In genomic region chr15:80158707-80159090, GRCm38 (mm10) we compare ENCODE assay signal across 11 mouse cellular contexts. TPM values are rescaled to one million over a fixed set of nuclear protein-coding genes. Genes with fewer than 3 reads are reported as not detected.
DNase-seq lines count a peak whose midpoint lies in the region; ATAC-seq lines count a peak whose summit lies in the region.
"Had no signal": no experiment of that assay in that cellular context is flagged by ENCODE, and none has a peak within 500 bp of the region (broad histone marks: within the 10 kb centered on the region; RNA-seq: fewer than 3 reads in every experiment).

No protein-coding gene starts in this region.

- no peak for DNase-seq in hindbrain, embryonic 11.5 days (ENCODE audit: low spot score)
- no peak for DNase-seq in hindbrain, embryonic 14.5 days (ENCODE audit: low spot score)
- DNase-seq in 3134 (ENCODE audit: extremely low read depth, insufficient read length, low spot score), result peak; percentile 46
- DNase-seq in embryonic facial prominence, embryonic 10.5 days (ENCODE audit: low spot score), result peak; percentile 20
- no peak for DNase-seq in urinary bladder, adult 18-20 months (ENCODE audit: low spot score in 2 of 2)
- no peak for DNase-seq in layer of hippocampus, postnatal 14 days (ENCODE audit: low spot score in 2 of 2)
- DNase-seq: cerebellum, adult 8-10 months; thymus, adult 2 months had no signal

- peaks cover 17% of the 10 kb centered on the region for H3K36me3 ChIP-seq in hindbrain, embryonic 11.5 days (ENCODE audit: control insufficient read depth, insufficient read depth, low read length)
- peaks cover 84% of the 10 kb centered on the region for H3K36me3 ChIP-seq in hindbrain, embryonic 14.5 days (replicated peaks; ENCODE audit: control insufficient read depth, insufficient read depth)
- peaks cover 98% of the 10 kb centered on the region for H3K36me3 ChIP-seq in embryonic facial prominence, embryonic 10.5 days (replicated peaks)
- H3K36me3 ChIP-seq in limb, embryonic 15.5 days, result peaks cover 94% of the 10 kb centered on the region

- H3K4me2 ChIP-seq in hindbrain, embryonic 11.5 days (replicated peaks; ENCODE audit: low read depth, low read length), result no peak overlapping the region
- H3K4me2 ChIP-seq in hindbrain, embryonic 14.5 days (replicated peaks), result no peak overlapping the region
- H3K4me2 ChIP-seq in limb, embryonic 15.5 days, result no peak overlapping the region

- H3K4me1 ChIP-seq in hindbrain, embryonic 11.5 days (replicated peaks; ENCODE audit: control insufficient read depth, insufficient read depth, low read length), result 0 out of 2 replicates have a peak, but pooled peaks cover 3% of the 10 kb centered on the region
- no peaks in the 10 kb centered on the region for H3K4me1 ChIP-seq in hindbrain, embryonic 14.5 days (replicated peaks; ENCODE audit: control insufficient read depth, insufficient read depth, low read length)
- H3K4me1 ChIP-seq in embryonic facial prominence, embryonic 10.5 days, result peaks cover 50% of the 10 kb centered on the region
- H3K4me1 ChIP-seq in limb, embryonic 15.5 days, result peaks cover 23% of the 10 kb centered on the region

- H3K27ac ChIP-seq in hindbrain, embryonic 11.5 days (ENCODE audit: low read depth, low read length), result 0 out of 2 replicates have a peak overlapping the region, but pooled peaks have one; percentile 1
- H3K27ac ChIP-seq in hindbrain, embryonic 14.5 days, result no peak overlapping the region
- H3K27ac ChIP-seq in embryonic facial prominence, embryonic 10.5 days (replicated peaks), result peak overlapping the region; percentile 87
- peak overlapping the region; percentile 72 for H3K27ac ChIP-seq in limb, embryonic 15.5 days

- no peak for ATAC-seq in hindbrain, embryonic 11.5 days (ENCODE audit: low FRiP score)
- no peak for ATAC-seq in hindbrain, embryonic 14.5 days (ENCODE audit: low FRiP score)
- no peak for ATAC-seq in limb, embryonic 15.5 days (ENCODE audit: insufficient number of reproducible peaks, low FRiP score, low TSS enrichment, low read depth)

- WGBS in hindbrain, embryonic 11.5 days, result 54% methylated on average over 4 of the region's 4 CpGs
- 58% methylated on average over 4 of the region's 4 CpGs for WGBS in hindbrain, embryonic 14.5 days
- whole genome bisulfite sequencing in embryonic facial prominence, embryonic 10.5 days, result 49% methylated on average over 4 of the region's 4 CpGs
- 50% methylated on average over 4 of the region's 4 CpGs for WGBS in limb, embryonic 15.5 days

- H3K4me3 ChIP-seq in hindbrain, embryonic 11.5 days (ENCODE audit: low read depth, low read length), result no peak overlapping the region
- H3K4me3 ChIP-seq in hindbrain, embryonic 14.5 days (replicated peaks; ENCODE audit: low read length), result no peak overlapping the region
- 0 out of 2 replicates have a peak overlapping the region, but pooled peaks have one; percentile 11 for H3K4me3 ChIP-seq in embryonic facial prominence, embryonic 10.5 days
- no peak overlapping the region for H3K4me3 ChIP-seq in limb, embryonic 15.5 days
- H3K4me3 ChIP-seq: left cerebral cortex, adult 2 months had no signal

- H3K27me3 ChIP-seq in hindbrain, embryonic 11.5 days (ENCODE audit: control insufficient read depth, insufficient read depth, low read length), result no peaks in the 10 kb centered on the region
- H3K27me3 ChIP-seq in hindbrain, embryonic 14.5 days (ENCODE audit: control insufficient read depth, insufficient read depth, low read length), result no peaks in the 10 kb centered on the region
- no peaks in the 10 kb centered on the region for H3K27me3 ChIP-seq in embryonic facial prominence, embryonic 10.5 days (replicated peaks; ENCODE audit: low read depth, poor library complexity, severe bottlenecking)
- H3K27me3 ChIP-seq in limb, embryonic 15.5 days, result no peaks in the 10 kb centered on the region

- H3K9ac ChIP-seq in hindbrain, embryonic 11.5 days (ENCODE audit: low read depth, low read length), result no peak overlapping the region
- H3K9ac ChIP-seq in hindbrain, embryonic 14.5 days, result no peak overlapping the region
- H3K9ac ChIP-seq in limb, embryonic 15.5 days, result 0 out of 2 replicates have a peak overlapping the region, but pooled peaks have one; percentile 10

- H3K9me3 ChIP-seq in hindbrain, embryonic 11.5 days (ENCODE audit: control insufficient read depth, low read length), result no peaks in the 10 kb centered on the region
- no peaks in the 10 kb centered on the region for H3K9me3 ChIP-seq in hindbrain, embryonic 14.5 days (ENCODE audit: control insufficient read depth, low read length)
- no peaks in the 10 kb centered on the region for H3K9me3 ChIP-seq in embryonic facial prominence, embryonic 10.5 days
- no peaks in the 10 kb centered on the region for H3K9me3 ChIP-seq in limb, embryonic 15.5 days

RNA-seq across cellular contexts. Expression of gene Mgat3, which starts 14.8 kb away (rescaled TPM):
- polyA plus RNA-seq in hindbrain, embryonic 11.5 days (2014; fragmentation: Nextera tagmentation; extraction: Ambion mirVana), result 9.6 and 9.8 TPM in 2 replicates
- 22.3 and 24.5 TPM in 2 replicates for polyA plus RNA-seq in hindbrain, embryonic 14.5 days (2014; fragmentation: Nextera tagmentation; extraction: Ambion mirVana)
- 6.3 and 7.6 TPM in 2 replicates for polyA plus RNA-seq in embryonic facial prominence, embryonic 10.5 days (2016; fragmentation: Nextera tagmentation; extraction: Ambion mirVana)
- polyA plus RNA-seq in limb, embryonic 15.5 days (2015; fragmentation: Nextera tagmentation; extraction: Ambion mirVana), result 3.4 and 3.5 TPM in 2 replicates
- 100 to 1,000 TPM; 103 to 106 TPM for total RNA-seq in layer of hippocampus, postnatal 14 days (2021)
- total RNA-seq: MEL had no signal

RNA-seq across cellular contexts. Expression of gene Tab1, which starts 25.8 kb away (rescaled TPM):
- polyA plus RNA-seq in hindbrain, embryonic 11.5 days (2014; fragmentation: Nextera tagmentation; extraction: Ambion mirVana), result 21.6 and 24.7 TPM in 2 replicates
- polyA plus RNA-seq in hindbrain, embryonic 14.5 days (2014; fragmentation: Nextera tagmentation; extraction: Ambion mirVana), result 32.2 and 36.1 TPM in 2 replicates
- polyA plus RNA-seq in embryonic facial prominence, embryonic 10.5 days (2016; fragmentation: Nextera tagmentation; extraction: Ambion mirVana), result 43.3 and 45.3 TPM in 2 replicates
- polyA plus RNA-seq in limb, embryonic 15.5 days (2015; fragmentation: Nextera tagmentation; extraction: Ambion mirVana), result 33.8 and 34.7 TPM in 2 replicates
- total RNA-seq in layer of hippocampus, postnatal 14 days (2021), result 10 to 100 TPM; 29.7 to 31.4 TPM

Comparison
In these comparisons a context has a peak if more than half of its experiments do, and no peak if none do; other contexts are left out.
1. DNase-seq: peak in 3134 (single experiment) and embryonic facial prominence, embryonic 10.5 days (single experiment); none in hindbrain, embryonic 11.5 days (single experiment), hindbrain, embryonic 14.5 days (single experiment), urinary bladder, adult 18-20 months (0 of 2) and layer of hippocampus, postnatal 14 days (0 of 2).